Mouse (Mus musculus) CH12.LX (cell line): ENCODE measurements at regions not wholly inside any gene's neighbourhood (a gene's known extent, or its start where the extent isn't known, plus 50 kb on each side); places are given as distances from the start of the nearest gene placed in this dataset.

Experiments used
- DNase-seq: peaks from one replicate; pipeline ENCODE4 v3.0.0-alpha.2; 2013; ENCODE audit errors: extremely low read depth
- H3K27ac ChIP-seq: 2 replicates; pipeline ENCODE4 v1.5.1; 2012; ENCODE audit warnings: low read depth, mild to moderate bottlenecking, control low read depth, moderate library complexity; ENCODE audit not compliant: insufficient read depth
- H3K27me3 ChIP-seq: replicated peaks from 2 replicates; pipeline ENCODE3; 2012; ENCODE audit warnings: inconsistent platforms
- H3K36me3 ChIP-seq, 2 experiments: replicated peaks in 1 of 2; 2 replicates each; pipeline versions ENCODE3 to v1.6.1; 2012; ENCODE audit warnings: inconsistent platforms in 1 of 2, low read length in 1 of 2, mild to moderate bottlenecking in 1 of 2, mixed read lengths in 1 of 2, moderate library complexity in 1 of 2; ENCODE audit not compliant: control insufficient read depth in 1 of 2, insufficient read depth in 1 of 2
- H3K4me1 ChIP-seq, 2 experiments: 2 replicates each; pipeline ENCODE4 v1.6.1; 2012; ENCODE audit warnings: inconsistent platforms in 1 of 2, moderate library complexity in 1 of 2; ENCODE audit not compliant: insufficient read depth in 2 of 2, control insufficient read depth in 1 of 2
- H3K4me2 ChIP-seq: 2 replicates; pipeline ENCODE4 v1.6.1; 2012; ENCODE audit warnings: low read depth, mild to moderate bottlenecking, control low read depth; ENCODE audit not compliant: poor library complexity, insufficient read depth, severe bottlenecking
- H3K4me3 ChIP-seq, 3 experiments: fragments of 150-350 bp in 1 of 3; sonication (generic) in 1 of 3; replicated peaks in 1 of 3; 2 replicates each; pipeline versions ENCODE3 to v1.5.1; 2011 to 2012; ENCODE audit warnings: low read depth in 2 of 3, low read length in 2 of 3, mild to moderate bottlenecking in 2 of 3, moderate library complexity in 2 of 3, control low read depth in 1 of 3, improper control_type of control experiment in 1 of 3, inconsistent platforms in 1 of 3, mixed read lengths in 1 of 3; ENCODE audit not compliant: poor library complexity in 1 of 3
- H3K79me2 ChIP-seq: replicated peaks from 2 replicates; pipeline ENCODE4 v1.6.1; 2012; ENCODE audit warnings: mild to moderate bottlenecking, moderate library complexity; ENCODE audit not compliant: control insufficient read depth, poor library complexity, insufficient read depth, severe bottlenecking; ENCODE audit errors: extremely low read depth
- H3K9ac ChIP-seq: 2 replicates; pipeline ENCODE4 v1.6.1; 2012; ENCODE audit warnings: low read depth, mild to moderate bottlenecking, control low read depth, moderate library complexity; ENCODE audit not compliant: insufficient read depth
- H3K9me3 ChIP-seq: replicated peaks from 2 replicates; pipeline ENCODE3; 2012; ENCODE audit warnings: low read length, inconsistent platforms, mixed read lengths
- BHLHE40 ChIP-seq: IDR thresholded peaks from 2 replicates; pipeline ENCODE4 v1.6.1; 2011; ENCODE audit warnings: mild to moderate bottlenecking, low read depth, low read length, improper control_type of control experiment
- CHD1 ChIP-seq: IDR thresholded peaks from 2 replicates; pipeline ENCODE4 v1.6.1; 2012; ENCODE audit warnings: low read depth, low read length, improper control_type of control experiment, inconsistent platforms
- CHD2 ChIP-seq: IDR thresholded peaks from 2 replicates; pipeline ENCODE4 v1.6.1; 2011; ENCODE audit warnings: low read length, improper control_type of control experiment
- CTCF ChIP-seq, 2 experiments: IDR thresholded peaks in 1 of 2; conservative IDR thresholded peaks in 1 of 2; 2 replicates each; pipeline ENCODE4 v1.5.1; 2011 to 2012; ENCODE audit warnings: low read depth in 2 of 2, low read length in 2 of 2, improper control_type of control experiment in 1 of 2, inconsistent platforms in 1 of 2, mild to moderate bottlenecking in 1 of 2, moderate library complexity in 1 of 2
- ETS1 ChIP-seq: conservative IDR thresholded peaks from 2 replicates; pipeline ENCODE4 v1.6.1; 2012; ENCODE audit warnings: low read depth, mild to moderate bottlenecking, inconsistent platforms, low read length, improper control_type of control experiment, moderate library complexity
- JUN ChIP-seq: IDR thresholded peaks from 2 replicates; pipeline ENCODE4 v1.6.1; 2011; ENCODE audit warnings: low read depth, mild to moderate bottlenecking, low read length, improper control_type of control experiment, moderate library complexity; ENCODE audit not compliant: insufficient read depth
- JUND ChIP-seq: conservative IDR thresholded peaks from 2 replicates; pipeline ENCODE4 v1.6.1; 2011; ENCODE audit warnings: low read depth, low read length, improper control_type of control experiment
- MAFK ChIP-seq: IDR thresholded peaks from 2 replicates; pipeline ENCODE4 v1.6.1; 2011; ENCODE audit warnings: low read length, improper control_type of control experiment; ENCODE audit not compliant: insufficient replicate concordance
- MAX ChIP-seq: IDR thresholded peaks from 2 replicates; pipeline ENCODE4 v1.6.1; 2011; ENCODE audit warnings: low read length, improper control_type of control experiment
- NELFE ChIP-seq: IDR thresholded peaks from 2 replicates; pipeline ENCODE4 v1.6.1; 2011; ENCODE audit warnings: low read depth, low read length, improper control_type of control experiment
- POLR2A ChIP-seq: IDR thresholded peaks from 2 replicates; pipeline ENCODE4 v1.6.1; 2011; ENCODE audit warnings: low read depth, mild to moderate bottlenecking, improper control_type of control experiment, low read length
- RAD21 ChIP-seq: IDR thresholded peaks from 2 replicates; pipeline ENCODE4 v1.6.1; 2011; ENCODE audit warnings: low read depth, mild to moderate bottlenecking, low read length, improper control_type of control experiment, moderate library complexity
- SMC3 ChIP-seq: IDR thresholded peaks from 2 replicates; pipeline ENCODE4 v1.6.1; 2011; ENCODE audit warnings: low read depth, low read length, improper control_type of control experiment
- ZC3H11A ChIP-seq: IDR thresholded peaks from 2 replicates; pipeline ENCODE4 v1.6.1; 2012; ENCODE audit warnings: low read depth, mild to moderate bottlenecking, inconsistent platforms, low read length, improper control_type of control experiment
- dilution Hi-C: fragments of 300-500 bp; cut with MboI; formaldehyde crosslinking; loops from 2 replicates; pipeline ENCODE4 v1.14.3; 2020; ENCODE audit warnings: low sequenced_read_pairs; ENCODE audit not compliant: extremely low pct_unique_long_range_greater_than_20kb, extremely low pct_ligation_motif_present
- in situ Hi-C: fragments of 300-500 bp; cut with MboI; formaldehyde crosslinking; loops from 3 replicates; pipeline ENCODE4 v1.14.3; 2019; ENCODE audit warnings: low sequenced_read_pairs, low pct_ligation_motif_present, low pct_unique_long_range_greater_than_20kb, mixed read lengths

DNA sequence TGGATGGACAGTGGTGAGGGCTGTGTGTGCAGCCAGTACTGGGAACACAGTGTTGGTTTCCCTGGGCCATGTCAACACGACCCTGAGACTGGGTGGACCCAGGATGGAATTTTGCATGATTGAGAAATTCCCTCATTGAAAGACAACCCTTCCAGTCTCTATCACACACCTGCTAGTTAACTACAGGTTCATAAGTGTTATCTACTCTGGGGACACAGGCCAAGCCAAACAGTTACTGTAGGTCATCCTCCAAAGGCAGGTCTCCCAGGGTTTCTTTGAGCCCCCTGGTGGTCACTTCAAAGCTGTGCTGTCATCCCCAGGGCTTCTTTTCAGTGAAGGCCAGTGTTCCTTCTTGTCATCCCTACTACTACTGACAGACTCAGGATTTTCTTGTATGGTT lies 276.7 kb downstream of the Cyp26b1 start:
- TF ChIP-seq SMC3 (peak; percentile 78), POLR2A (no peak), CHD1 (no peak), RAD21 (peak; percentile 34), CTCF (conservative IDR thresholded peaks at IDR 0.05 in 1 of 2, IDR thresholded peaks at IDR 0.05 in 1 of 2; ENCODE audit: low read depth in 2 of 2, low read length in 2 of 2) (peak; percentile 42 to 70; a peak in 3 of 4 replicates)
- TF ChIP-seq, all 38 proteins: peak for 3
- dilution Hi-C loops = no loop called here
- no peak overlapping the region for H3K4me2 ChIP-seq

GRCm38 (mm10) chr6:84315175-84315912 lies 278.4 kb downstream of the Cyp26b1 start:
- in situ Hi-C loops = no loop called here
- H3K4me1 ChIP-seq = no peaks in the 10 kb centered on the region
- TF ChIP-seq ZC3H11A (no peak), MAX (no peak), MAFK (no peak), NELFE (no peak), JUND (no peak), POLR2A (no peak), ETS1 (no peak), RAD21 (no peak), BHLHE40 (no peak), CTCF (conservative IDR thresholded peaks at IDR 0.05 in 1 of 2, IDR thresholded peaks at IDR 0.05 in 1 of 2; ENCODE audit: low read depth in 2 of 2, low read length in 2 of 2) (no peak), CHD2 (no peak), JUN (no peak)
- TF ChIP-seq, all 38 proteins: peak for 0
- Histone ChIP-seq H3K9me3 (no peaks in the 10 kb centered on the region), H3K79me2 (no peaks in the 10 kb centered on the region), H3K27me3 (peaks cover 90% of the 10 kb centered on the region), H3K27ac (no peak overlapping the region), H3K9ac (no peak overlapping the region), H3K4me3 (no peak overlapping the region), H3K4me2 (no peak overlapping the region), H3K36me3 (no peaks in the 10 kb centered on the region)
- dilution Hi-C loops = no loop called here
- no peak for DNase-seq

More for the DNA sequence above, 276.7 kb downstream of the Cyp26b1 start:
- Histone ChIP-seq H3K9me3 (no peaks in the 10 kb centered on the region), H3K27ac (no peak overlapping the region), H3K27me3 (peaks cover 90% of the 10 kb centered on the region), H3K36me3 (no peaks in the 10 kb centered on the region), H3K4me1 (no peaks in the 10 kb centered on the region), H3K79me2 (no peaks in the 10 kb centered on the region), H3K4me3 (no peak overlapping the region), H3K9ac (no peak overlapping the region)
- in situ Hi-C loops = no loop called here
- DNase-seq = peak; percentile 20
